Mouse (Mus musculus): Measurements from ENCODE around the gene Mpc2. TPM values are rescaled to one million over a fixed set of nuclear protein-coding genes. Genes with fewer than 3 reads are reported as not detected.

Gene Mpc2
- total RNA-seq (2021): 100 to 1,000 TPM; 231 to 456 TPM
- long read RNA-seq, experiment 1, transcript Mpc2-201 (5 exons, 1,025 nt): major isoform, 117 of 120 reads
- long read RNA-seq, experiment 1, partial matches to known transcripts: 0 of 120 reads
- long read RNA-seq, experiment 1, other reads (novel, unspliced or antisense): 2 of 120 reads
- long read RNA-seq, experiment 2, full-length matches to known transcripts: 405 of 413 reads
- long read RNA-seq, experiment 2, partial matches to known transcripts: 3 of 413 reads
- long read RNA-seq, experiment 2, other reads (novel, unspliced or antisense): 5 of 413 reads

DNA sequence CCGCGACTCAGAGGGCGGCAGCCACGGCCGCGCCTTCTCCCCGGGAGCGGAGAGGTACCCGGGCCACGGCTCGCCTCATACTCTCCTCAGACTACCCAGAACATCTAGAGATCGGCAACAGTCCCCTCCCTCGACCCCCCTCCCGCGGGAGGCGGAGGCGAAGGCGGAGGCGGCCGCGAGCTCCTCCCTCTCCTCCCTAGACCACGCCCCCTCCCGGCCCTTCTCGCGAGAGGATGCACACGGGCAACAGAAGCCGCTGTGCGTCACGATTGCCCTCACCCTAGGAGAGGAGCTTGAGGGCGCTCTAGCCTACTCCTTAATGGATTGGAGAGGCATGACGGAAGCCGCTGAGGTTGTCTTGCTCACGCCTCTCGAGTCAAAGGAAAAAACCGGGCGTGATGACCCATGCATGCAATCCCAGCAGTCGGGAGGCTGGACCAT is at the start of gene Mpc2, which contains the start of gene Dcaf6:
TSS of gene Mpc2 (plus strand) at position 278 of the 441 bp plus-strand sequence.
TSS of gene Dcaf6 (minus strand) at position 116 of the 441 bp plus-strand sequence.
- peak; percentile 100 for DNase-seq (ENCODE audit: low spot score in 2 of 2)

DNA sequence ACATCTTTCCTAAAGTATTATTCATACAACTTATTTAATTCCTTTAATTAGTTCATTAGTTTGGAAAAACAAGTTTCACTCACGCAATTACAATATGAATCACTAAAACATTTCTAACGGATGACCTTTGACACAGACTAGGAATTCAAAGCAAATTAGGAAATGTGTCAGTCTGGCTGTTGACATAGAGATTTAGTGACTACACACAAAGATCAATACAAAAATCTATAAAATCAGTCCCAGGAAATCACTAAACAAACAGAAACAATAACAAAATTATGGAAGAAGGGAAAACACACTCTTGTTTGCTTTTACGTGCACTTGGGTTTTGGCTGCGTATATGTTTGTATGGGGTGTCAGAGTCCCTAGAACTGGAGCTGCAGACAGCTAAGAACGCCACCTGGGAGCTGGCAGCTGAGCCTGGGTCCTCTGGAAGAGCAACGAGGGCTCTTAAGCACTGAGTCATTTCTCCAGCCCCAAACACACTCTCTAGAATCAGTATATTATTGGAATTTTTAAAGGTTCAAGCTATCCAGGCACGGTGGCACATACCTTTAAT is 39.0 kb upstream of the Mpc2 start:
- DNase-seq (ENCODE audit: low spot score in 2 of 2): no peak

DNA sequence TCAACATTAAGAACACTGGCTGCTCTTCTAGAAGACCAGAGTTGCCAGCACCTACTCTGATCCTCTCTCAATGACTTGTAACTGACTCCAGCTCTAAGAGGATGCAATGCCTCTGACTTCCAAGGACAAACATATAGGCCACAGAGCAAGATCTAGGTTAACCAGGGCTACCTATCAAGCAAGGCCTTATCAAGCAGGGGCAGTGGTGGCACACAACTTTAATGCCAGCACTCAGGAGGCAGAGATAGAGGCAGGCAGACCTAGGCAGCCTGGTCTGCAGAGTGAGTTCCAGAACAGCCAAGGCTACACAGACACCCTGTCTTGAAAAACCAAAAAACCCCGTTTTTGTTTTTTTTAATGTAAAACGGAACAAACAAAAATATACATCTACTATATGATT is 34.2 kb upstream of the Mpc2 start:
- DNase-seq (ENCODE audit: low spot score in 2 of 2): no peak

DNA sequence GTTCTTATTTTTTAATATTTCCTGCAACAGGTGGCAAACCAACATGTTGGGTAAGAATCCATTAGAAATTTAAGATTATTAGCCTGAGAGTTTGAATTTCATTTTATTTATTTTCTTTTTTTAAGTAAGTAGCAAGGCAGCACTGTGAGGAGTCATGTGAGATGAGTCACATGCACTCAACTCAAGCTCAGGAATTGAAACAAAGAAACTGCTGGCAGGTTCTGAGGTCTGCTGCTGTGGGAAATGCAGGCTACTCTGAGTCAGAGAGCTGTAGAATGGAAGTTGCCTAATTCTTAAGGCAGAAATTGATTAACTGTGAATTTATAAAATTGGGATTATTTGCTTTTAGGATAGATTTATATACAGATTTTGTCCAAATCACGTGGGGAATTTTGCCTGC is 27.6 kb upstream of the Mpc2 start:
- no peak for DNase-seq (ENCODE audit: low spot score in 2 of 2)

DNA sequence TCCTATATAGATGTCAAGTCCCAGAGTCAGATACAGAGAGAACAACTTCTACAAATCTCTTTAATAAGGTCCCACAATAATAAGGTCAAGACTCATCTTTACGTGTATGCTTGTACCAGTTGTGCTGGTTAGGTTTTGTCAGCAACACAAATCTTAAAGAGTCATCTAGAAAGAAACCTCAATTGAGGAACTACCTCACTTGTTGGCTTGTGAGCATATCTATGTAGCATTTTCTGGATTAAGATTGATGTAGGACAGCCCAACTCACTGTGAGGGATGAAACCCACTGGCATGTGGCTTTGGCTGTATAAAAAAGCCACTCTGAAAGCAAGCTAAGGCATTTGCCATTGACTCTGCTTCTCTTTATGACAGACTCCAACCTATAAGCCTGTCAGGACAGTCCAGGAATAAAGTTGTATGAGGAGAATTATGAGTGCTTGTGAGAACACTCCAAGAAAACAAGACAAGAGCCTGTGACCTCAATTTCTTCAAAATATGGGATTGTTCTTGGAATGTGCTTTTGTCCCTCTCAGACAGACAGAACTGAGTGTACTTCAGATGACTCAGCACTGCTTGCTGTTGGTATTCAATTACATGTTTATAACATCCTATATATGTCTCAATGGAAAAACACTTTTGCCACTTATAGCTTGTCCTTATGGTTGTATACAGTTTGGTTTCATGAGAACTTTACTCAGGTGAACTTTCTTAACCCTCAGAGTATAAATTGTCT is 22.0 kb upstream of the Mpc2 start:
- no peak for DNase-seq (ENCODE audit: low spot score in 2 of 2)

DNA sequence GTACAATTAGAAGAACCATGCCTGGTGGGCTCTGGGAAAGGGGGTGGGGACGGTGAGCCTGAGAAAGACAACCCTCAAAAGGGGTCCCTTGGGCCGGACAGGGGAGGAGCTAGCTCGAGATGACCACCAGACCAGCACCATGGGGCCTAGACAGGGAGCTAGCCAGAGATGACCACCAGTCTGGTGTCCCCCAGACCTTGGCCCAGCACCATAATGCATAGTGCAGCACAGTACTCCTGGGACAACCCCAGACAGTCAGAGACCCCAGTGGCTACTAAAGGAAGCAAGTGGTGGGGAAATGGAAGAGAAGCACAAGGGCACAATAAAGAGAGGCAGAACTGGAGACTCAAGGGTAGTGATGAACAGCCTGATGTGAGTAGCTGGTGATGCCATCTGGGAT is 19.6 kb upstream of the Mpc2 start:
- DNase-seq (ENCODE audit: low spot score in 2 of 2): no peak

DNA sequence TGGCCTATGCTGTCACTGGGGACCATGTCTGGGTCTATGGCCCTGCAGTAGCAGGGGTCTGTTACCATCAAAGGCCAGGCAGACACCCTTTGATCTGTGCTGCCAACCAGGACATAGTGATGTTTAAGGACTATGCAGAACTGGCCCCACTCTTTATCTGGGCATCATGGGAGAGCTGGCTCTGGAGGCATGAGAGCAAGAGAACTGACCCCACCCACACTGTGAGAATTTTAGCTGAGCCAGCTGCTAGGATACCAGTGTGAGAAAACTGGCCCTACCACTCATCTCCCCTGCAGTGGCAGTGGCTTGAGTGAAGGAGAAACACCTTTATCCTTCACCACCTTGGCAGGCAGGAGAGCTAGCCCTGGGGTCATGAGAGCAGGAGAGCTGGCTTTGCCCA is 19.2 kb upstream of the Mpc2 start:
- DNase-seq (ENCODE audit: low spot score in 2 of 2): no peak

DNA sequence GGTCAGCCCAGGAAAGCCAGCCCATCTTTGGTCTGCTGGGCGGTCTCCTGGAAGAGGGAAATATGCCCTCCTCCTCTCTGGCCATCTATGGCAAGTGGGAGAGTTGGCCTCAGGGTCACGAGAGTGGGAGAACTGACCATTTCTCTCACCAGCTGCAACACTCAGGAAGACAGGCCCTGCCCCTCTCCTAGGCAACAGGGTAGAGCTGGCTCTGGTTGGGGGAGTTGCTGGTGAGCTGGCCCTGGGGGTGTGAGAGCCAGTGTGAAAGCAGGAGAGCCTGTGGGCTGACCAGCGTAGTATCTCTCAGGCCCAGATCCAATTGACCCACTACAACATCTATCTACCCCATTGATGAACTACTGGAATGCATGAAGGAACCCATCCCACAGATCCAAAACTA is 18.7 kb upstream of the Mpc2 start:
- no peak for DNase-seq (ENCODE audit: low spot score in 2 of 2)

DNA sequence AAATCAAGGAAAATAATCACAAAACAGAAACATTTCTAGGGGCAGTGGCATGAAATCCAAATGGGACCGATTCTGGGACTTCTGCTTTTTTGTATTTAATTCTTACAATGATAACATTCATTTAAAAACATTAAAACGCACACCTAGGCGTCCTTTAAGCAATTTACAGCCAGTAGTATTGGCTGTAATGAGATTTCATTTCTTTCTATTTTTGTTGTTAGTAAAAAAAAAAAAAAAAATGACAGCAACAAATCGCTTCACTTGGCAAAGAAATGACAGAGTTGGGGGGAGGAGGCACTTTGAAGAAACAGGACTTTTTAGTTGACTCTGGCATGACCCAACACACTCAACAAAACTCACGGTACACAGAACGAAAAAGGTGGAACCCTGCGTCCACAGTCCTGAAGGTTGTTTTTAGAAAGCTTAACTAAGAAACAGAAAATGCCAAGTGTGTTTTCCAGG is 1.4 kb upstream of the Mpc2 start:
- DNase-seq (ENCODE audit: low spot score in 2 of 2): no peak

DNA sequence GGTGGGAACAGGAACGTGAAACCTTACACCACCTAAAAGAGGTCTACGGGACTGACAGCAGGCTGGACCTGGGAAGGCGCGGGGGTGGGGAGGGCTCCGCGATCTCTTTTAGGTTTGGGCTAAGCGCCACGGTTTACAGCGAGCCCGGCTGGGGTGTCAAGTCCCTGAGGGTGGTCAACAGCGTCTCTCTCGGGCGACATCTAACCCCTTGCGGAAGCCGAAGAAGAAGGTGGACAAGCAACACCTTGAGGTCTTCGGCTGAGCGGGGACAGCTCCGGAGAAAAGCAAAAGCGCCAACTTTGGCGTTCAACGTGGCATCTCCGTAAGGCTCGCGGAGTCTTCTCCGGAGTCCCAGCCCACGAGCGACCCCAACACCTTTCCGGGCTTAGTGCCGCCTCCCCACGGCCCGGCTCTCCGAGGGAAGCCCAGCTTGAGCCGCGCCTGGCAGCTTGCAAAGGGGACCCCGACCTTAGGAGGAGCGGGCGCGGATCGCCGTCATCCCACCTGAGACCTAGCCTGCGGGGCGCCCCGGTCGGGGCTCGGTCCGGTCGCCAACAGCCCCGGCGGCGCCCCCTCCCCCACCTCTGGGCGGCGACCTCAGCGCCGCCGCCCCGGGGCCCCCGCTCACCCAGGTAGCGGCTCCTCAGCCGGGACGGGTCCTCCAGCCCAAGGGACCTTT is 795 bp upstream of the Mpc2 start:
- DNase-seq (ENCODE audit: low spot score in 2 of 2): peak; percentile 59

DNA sequence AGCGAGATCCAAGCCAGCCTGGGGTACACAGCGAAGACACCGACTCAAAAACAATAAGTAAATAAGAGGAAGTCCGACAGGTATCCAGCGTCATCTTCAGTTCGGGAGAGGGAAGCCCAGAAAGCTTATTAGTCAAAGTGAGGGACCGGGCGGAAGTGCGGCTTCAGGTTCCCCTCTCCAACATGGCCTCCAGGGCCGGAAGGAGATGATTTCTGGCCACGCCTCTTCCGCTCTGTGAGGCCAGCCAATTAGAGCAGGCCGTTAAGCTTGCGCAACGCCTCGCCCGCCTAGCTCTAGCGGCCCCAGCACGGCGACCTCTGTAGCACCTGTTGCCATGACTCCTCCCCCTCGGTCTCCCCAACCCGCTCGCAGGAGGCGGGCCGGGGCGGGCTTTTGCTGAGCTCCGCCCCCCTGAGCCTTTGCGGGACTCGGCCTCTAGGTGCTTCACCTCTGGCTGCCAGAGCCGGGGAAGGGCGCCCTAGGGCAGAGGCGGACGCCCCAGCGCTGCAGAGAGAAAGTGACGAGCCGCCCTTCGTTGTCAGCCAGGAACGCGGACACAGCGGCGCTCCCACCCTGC is 452 bp downstream of the Mpc2 start:
- peak; percentile 98 to 99 for DNase-seq (ENCODE audit: low spot score in 2 of 2)

DNA sequence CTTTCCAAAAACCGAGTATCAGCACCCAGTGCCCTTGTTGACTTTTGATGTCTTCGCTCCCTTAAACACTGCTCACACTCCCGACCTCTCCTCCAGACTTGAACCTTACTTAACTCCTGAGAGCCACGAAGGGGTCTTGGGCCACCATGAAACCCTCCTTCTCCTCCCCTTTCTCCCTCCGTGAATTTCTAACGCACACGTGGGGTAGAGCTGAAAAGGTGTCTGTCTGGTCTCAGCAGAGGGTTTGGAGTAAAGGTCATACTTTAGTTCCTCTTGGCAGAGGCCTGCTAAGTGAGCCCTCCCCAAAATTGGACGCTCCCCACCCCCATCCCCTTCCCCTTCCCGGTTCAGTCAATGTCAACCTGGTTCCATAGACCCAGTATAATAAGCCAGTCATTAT is 1.2 kb downstream of the Mpc2 start:
- DNase-seq (ENCODE audit: low spot score in 2 of 2): peak in 1 of 2 experiments; percentile 27

DNA sequence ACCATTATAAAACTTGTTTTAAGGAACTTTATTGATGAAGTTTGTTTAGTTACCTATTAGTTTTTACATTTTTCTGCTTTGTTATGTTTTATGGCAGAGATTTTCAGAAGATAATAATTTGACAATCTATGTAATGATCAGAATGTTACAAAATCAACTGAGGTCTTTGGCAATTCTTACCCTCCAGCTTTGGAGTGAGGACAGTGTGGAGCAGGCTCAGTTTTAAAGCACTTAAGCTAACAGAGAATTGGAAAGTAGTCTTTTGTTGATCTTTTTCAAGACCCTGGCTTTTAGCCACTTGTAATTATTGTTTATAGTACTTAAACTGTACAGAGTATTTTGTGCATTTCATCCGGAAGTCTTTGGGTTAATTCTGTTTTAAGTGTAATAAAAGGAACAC is 2.4 kb downstream of the Mpc2 start:
- no peak for DNase-seq (ENCODE audit: low spot score in 2 of 2)

DNA sequence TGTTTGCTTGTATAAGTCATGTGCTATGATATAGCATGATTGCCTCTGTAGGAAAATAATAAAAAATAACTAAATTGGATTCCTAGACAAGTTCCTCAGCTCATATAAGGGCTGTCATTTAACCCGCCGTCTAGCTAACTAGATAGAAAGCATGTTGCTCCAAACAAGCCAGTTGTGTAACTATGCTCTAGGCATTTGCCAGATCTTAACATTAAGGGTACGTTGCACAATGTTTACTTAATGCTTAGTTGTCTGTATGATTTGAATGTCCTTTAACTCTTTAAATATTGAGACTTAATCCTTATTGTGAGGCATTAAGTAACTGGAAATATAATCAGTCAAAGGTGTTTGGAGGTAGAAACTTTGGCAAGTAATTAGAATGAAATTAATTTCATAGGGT is 4.1 kb downstream of the Mpc2 start:
- no peak for DNase-seq (ENCODE audit: low spot score in 2 of 2)

DNA sequence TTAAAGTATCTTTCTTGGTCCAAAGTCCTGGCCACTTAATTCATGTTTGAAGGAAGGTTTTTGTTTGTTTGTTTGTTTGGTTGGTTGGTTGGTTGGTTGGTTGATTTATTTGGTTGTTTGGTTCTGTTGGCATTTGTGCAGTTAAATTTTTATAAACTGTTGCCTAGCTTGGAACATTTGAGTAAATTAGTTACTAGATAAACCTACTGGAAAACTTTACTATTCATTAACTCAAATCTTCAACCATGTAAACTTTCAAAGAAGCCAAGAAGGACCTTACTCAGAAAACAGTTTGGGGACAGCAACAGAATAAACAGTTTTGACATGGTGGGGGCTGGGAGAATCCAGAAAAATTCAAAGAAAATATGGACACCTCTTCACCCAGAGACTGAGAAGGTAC is 8.5 kb downstream of the Mpc2 start:
- DNase-seq (ENCODE audit: low spot score in 2 of 2): no peak

DNA sequence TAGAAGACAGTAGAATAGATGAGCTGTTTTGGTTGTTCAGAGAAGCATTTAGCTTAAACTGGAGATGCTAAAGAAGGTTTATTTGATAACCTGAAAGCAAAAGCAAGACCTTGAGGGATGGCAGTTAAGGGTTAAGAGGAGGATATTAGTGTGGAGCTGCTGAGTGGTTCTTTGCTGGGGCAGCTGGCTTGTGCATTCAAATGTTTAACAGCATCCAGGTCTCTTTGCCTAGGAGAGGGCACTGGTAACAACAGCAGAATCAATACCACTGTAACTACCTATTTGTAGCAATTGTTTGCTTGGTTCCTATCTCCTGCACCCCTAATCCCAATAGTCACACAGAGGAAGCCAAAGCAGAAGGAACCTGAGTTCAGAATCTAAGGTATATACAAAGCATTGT is 9.3 kb downstream of the Mpc2 start:
- DNase-seq (ENCODE audit: low spot score in 2 of 2): no peak

DNA sequence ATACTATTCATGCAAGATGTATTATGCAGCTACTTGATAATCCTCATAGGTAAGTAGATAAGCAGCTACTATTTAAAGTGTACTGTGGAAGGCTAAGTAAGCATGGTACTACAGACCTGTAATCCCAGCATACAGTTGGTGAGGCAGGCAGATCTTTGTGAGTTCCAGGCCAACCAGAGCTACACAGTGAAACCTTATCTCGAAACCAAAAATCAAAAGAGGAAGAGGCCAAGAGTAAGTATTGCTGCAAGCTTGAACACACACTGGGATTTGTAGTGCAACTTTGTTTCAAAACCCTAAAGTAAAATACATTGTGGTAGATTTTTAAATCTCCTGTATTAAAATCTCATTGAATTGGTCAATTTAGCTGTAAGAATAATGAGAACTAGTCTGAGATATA is 11.1 kb downstream of the Mpc2 start:
- no peak for DNase-seq (ENCODE audit: low spot score in 2 of 2)

DNA sequence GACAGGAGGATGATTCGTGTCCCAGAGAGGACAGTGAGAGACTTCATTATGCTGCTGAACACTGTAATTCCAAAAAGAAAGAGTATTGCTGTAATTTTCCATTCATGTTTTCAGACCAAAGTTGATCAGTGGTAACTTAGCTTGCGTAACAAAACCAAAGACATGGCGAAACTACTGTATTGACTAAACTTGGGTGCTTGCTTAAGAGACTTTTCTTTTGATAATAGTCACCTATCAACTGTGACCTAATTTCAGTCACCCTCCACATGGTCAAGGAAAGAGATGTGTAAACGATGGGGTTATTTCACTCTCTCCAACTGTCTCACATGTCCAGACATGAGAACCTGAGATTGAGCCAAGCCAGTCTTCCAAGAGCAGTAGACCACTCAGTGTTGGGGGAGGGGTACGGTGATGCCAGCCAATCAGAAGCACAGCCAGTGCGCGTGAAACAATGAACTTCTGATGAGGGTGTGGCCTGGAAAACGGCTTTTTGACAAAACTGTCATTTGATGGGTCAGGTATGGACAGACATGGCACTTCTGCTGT is 24.3 kb downstream of the Mpc2 start, which contains the start of gene Adcy10:
TSS of gene Adcy10 (plus strand) at position 496 of the 546 bp plus-strand sequence.
- no peak for DNase-seq (ENCODE audit: low spot score in 2 of 2)

DNA sequence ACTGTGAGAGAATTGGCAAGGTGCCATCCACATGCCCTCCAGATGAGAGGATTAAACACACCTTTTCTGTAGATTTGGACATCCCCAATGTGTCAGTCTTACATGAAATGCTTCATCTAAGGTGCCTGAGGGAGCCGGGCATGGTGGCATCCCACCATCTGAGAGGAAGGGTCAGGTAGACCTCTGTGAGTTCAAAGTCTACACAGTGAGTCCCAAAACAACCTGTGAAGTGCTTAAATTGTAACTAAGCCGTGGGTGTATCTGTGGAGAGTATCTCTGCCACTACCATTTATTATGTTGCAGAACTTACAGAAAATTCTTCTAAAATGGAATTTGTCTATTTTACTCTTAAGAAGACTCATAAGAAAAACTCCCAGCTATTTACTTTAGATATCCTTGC is 25.7 kb downstream of the Mpc2 start:
- DNase-seq (ENCODE audit: low spot score in 2 of 2): no peak

DNA sequence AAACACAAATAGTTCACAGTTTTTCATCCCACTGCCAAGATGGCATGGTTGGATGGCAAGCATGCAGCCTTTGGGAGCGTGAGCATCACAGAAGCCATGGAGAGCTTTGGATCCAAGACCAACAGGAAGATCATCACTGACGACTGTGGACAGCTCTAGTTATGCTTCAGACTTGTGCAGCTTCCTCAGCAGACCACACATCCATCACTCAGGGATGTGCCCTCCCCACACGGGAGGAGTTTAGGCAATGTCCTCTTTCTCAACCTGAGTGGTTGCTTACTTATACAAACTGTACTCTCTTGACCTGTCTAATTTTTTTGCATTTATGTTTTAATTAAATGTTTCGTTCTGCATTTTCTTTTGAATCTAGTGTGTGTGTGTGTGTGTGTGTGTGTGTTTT is 28.8 kb downstream of the Mpc2 start:
- no peak for DNase-seq (ENCODE audit: low spot score in 2 of 2)

DNA sequence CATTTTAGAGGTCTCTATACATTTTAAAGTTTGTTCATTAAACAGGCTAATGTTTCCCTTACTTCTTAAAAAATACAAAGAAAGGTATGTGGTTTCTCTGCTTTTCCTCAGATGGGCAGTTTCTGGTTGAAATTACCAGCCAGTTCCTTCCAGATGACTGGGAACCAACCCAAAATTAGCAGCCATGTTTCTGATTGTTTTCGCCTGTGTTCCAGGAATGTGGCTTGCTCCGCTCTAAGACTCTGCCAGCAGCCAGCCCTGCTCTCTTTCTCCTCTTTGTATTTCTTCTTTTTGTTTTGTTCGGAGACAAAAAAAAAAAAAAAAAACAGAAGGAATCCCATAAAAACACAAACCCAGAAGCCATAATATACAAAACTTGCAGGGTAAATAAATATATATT is 38.4 kb downstream of the Mpc2 start:
- no peak for DNase-seq (ENCODE audit: low spot score in 2 of 2)

Measured in adrenal gland, adult 18-20 months (tissue).